16 mouse cellular contexts compared by ENCODE assay signal in genomic region chr8:95220571-95220998, GRCm38 (mm10). TPM values are rescaled to one million over a fixed set of nuclear protein-coding genes. Genes with fewer than 3 reads are reported as not detected.
DNase-seq lines count a peak whose midpoint lies in the region; ATAC-seq and TF ChIP-seq lines count a peak whose summit lies in the region.
"Had no signal": no experiment of that assay in that cellular context is flagged by ENCODE, and none has a peak within 500 bp of the region (broad histone marks: within the 10 kb centered on the region; RNA-seq: fewer than 3 reads in every experiment).

No protein-coding gene starts in this region.

- TF ChIP-seq CTCF in forebrain, postnatal 0 days (IDR thresholded peaks at IDR 0.05; ENCODE audit: low read depth): no peak
- TF ChIP-seq CTCF in kidney, postnatal 0 days (IDR thresholded peaks at IDR 0.05; ENCODE audit: low read depth): no peak

- no peak overlapping the region for H3K4me3 ChIP-seq in forebrain, postnatal 0 days (ENCODE audit: low read depth, low read length)
- no peak overlapping the region for H3K4me3 ChIP-seq in forebrain, embryonic 12.5 days (replicated peaks)
- H3K4me3 ChIP-seq in kidney, postnatal 0 days (replicated peaks; ENCODE audit: low read depth, low read length): no peak overlapping the region
- no peak overlapping the region for H3K4me3 ChIP-seq in embryonic facial prominence, embryonic 10.5 days
- H3K4me3 ChIP-seq: forebrain, embryonic 10.5 days; midbrain, embryonic 12.5 days; myocyte had no signal

- no peak for ATAC-seq in forebrain, postnatal 0 days
- ATAC-seq in forebrain, embryonic 12.5 days (ENCODE audit: low FRiP score): no peak
- ATAC-seq in kidney, postnatal 0 days (replicated peaks; ENCODE audit: low FRiP score, low read depth): no peak; the same call in 1 of the 2 replicates
- ATAC-seq: hindbrain, embryonic 16.5 days had no signal

- 0 out of 2 replicates have a peak overlapping the region, but pooled peaks have one; percentile 0 for H3K9ac ChIP-seq in forebrain, postnatal 0 days
- no peak overlapping the region for H3K9ac ChIP-seq in forebrain, embryonic 12.5 days
- no peak overlapping the region for H3K9ac ChIP-seq in kidney, postnatal 0 days (ENCODE audit: low read depth, low read length)
- H3K9ac ChIP-seq: liver, embryonic 14.5 days; midbrain, embryonic 12.5 days had no signal

- DNase-seq in forebrain, postnatal 0 days: no peak
- DNase-seq in kidney, postnatal 0 days (ENCODE audit: low spot score): peak; percentile 58
- no peak for DNase-seq in kidney, adult 8-10 months
- peak; percentile 36 for DNase-seq in Muller cell, postnatal 12 days (ENCODE audit: inconsistent ontology term)
- peak; percentile 15 for DNase-seq in embryonic facial prominence, embryonic 10.5 days (ENCODE audit: low spot score)
- no peak for DNase-seq in liver
- DNase-seq: cerebellum, adult 11 months; cerebellum, postnatal 25 days; right cerebral cortex, postnatal 14 days had no signal

- H3K27me3 ChIP-seq in forebrain, postnatal 0 days (ENCODE audit: insufficient read depth, low read length): no peaks in the 10 kb centered on the region
- H3K27me3 ChIP-seq in forebrain, embryonic 12.5 days: no peaks in the 10 kb centered on the region
- no peaks in the 10 kb centered on the region for H3K27me3 ChIP-seq in kidney, postnatal 0 days (ENCODE audit: insufficient read depth, low read length)
- H3K27me3 ChIP-seq in embryonic facial prominence, embryonic 10.5 days (replicated peaks; ENCODE audit: low read depth, poor library complexity, severe bottlenecking): no peaks in the 10 kb centered on the region
- H3K27me3 ChIP-seq: midbrain, embryonic 12.5 days had no signal

- WGBS in forebrain, postnatal 0 days: 66% methylated on average over 7 of the region's 7 CpGs
- 68% methylated on average over 7 of the region's 7 CpGs for WGBS in forebrain, embryonic 12.5 days
- WGBS in kidney, postnatal 0 days: 20% methylated on average over 7 of the region's 7 CpGs
- 47% methylated on average over 7 of the region's 7 CpGs for WGBS in embryonic facial prominence, embryonic 10.5 days

- no peak overlapping the region for H3K27ac ChIP-seq in forebrain, postnatal 0 days (ENCODE audit: low read depth, low read length)
- H3K27ac ChIP-seq in forebrain, embryonic 12.5 days: no peak overlapping the region
- H3K27ac ChIP-seq in kidney, postnatal 0 days: peak overlapping the region; percentile 57
- peak overlapping the region; percentile 35; the same call in 1 of the 2 replicates for H3K27ac ChIP-seq in embryonic facial prominence, embryonic 10.5 days (replicated peaks)
- H3K27ac ChIP-seq: forebrain, embryonic 10.5 days; liver, embryonic 14.5 days; midbrain, embryonic 12.5 days had no signal

- H3K4me2 ChIP-seq in forebrain, postnatal 0 days (ENCODE audit: low read depth): no peak overlapping the region
- H3K4me2 ChIP-seq in forebrain, embryonic 12.5 days: no peak overlapping the region
- H3K4me2 ChIP-seq in kidney, postnatal 0 days (ENCODE audit: low read length): no peak overlapping the region
- H3K4me2 ChIP-seq: midbrain, embryonic 12.5 days had no signal

- H3K9me3 ChIP-seq in forebrain, postnatal 0 days (ENCODE audit: low read length): no peaks in the 10 kb centered on the region
- H3K9me3 ChIP-seq in forebrain, embryonic 12.5 days: no peaks in the 10 kb centered on the region
- no peaks in the 10 kb centered on the region for H3K9me3 ChIP-seq in kidney, postnatal 0 days (replicated peaks; ENCODE audit: low read length)
- no peaks in the 10 kb centered on the region for H3K9me3 ChIP-seq in embryonic facial prominence, embryonic 10.5 days
- H3K9me3 ChIP-seq: forebrain, embryonic 10.5 days; G1E; midbrain, embryonic 12.5 days had no signal

- no peaks in the 10 kb centered on the region for H3K36me3 ChIP-seq in forebrain, postnatal 0 days (ENCODE audit: insufficient read depth)
- H3K36me3 ChIP-seq in forebrain, embryonic 12.5 days (replicated peaks): no peaks in the 10 kb centered on the region
- no peaks in the 10 kb centered on the region for H3K36me3 ChIP-seq in kidney, postnatal 0 days (ENCODE audit: insufficient read depth, low read length)
- H3K36me3 ChIP-seq in embryonic facial prominence, embryonic 10.5 days (replicated peaks): no peaks in the 10 kb centered on the region
- H3K36me3 ChIP-seq: forebrain, embryonic 10.5 days; G1E; midbrain, embryonic 12.5 days had no signal

- no peaks in the 10 kb centered on the region for H3K4me1 ChIP-seq in forebrain, postnatal 0 days (ENCODE audit: insufficient read depth)
- no peaks in the 10 kb centered on the region for H3K4me1 ChIP-seq in forebrain, embryonic 12.5 days
- peaks cover 10% of the 10 kb centered on the region; the same call in 1 of the 2 replicates for H3K4me1 ChIP-seq in kidney, postnatal 0 days (replicated peaks; ENCODE audit: insufficient read depth, low read length)
- H3K4me1 ChIP-seq in embryonic facial prominence, embryonic 10.5 days: peaks cover 11% of the 10 kb centered on the region
- H3K4me1 ChIP-seq: midbrain, embryonic 12.5 days had no signal

RNA-seq across cellular contexts. Expression of gene Kifc3, which starts 18.0 kb away (rescaled TPM):
- total RNA-seq in forebrain, postnatal 0 days (2014; rRNA removed): 53.9 and 54.1 TPM in 2 replicates
- 32.7 and 33.2 TPM in 2 replicates for polyA plus RNA-seq in forebrain, postnatal 0 days (2015; fragmentation: Nextera tagmentation; extraction: Ambion mirVana)
- polyA plus RNA-seq in forebrain, embryonic 12.5 days (2016; fragmentation: Nextera tagmentation; extraction: Ambion mirVana): 7.8 and 8.3 TPM in 2 replicates
- polyA plus RNA-seq in kidney, postnatal 0 days (2015; fragmentation: Nextera tagmentation; extraction: Ambion mirVana): 41.2 and 46.2 TPM in 2 replicates
- polyA plus RNA-seq in embryonic facial prominence, embryonic 10.5 days (2016; fragmentation: Nextera tagmentation; extraction: Ambion mirVana): 8.4 and 8.7 TPM in 2 replicates
- polyA plus RNA-seq: G1E had no signal

Comparison
In these comparisons a context has a peak if more than half of its experiments do, and no peak if none do; other contexts are left out.
1. DNase-seq: peak in kidney, postnatal 0 days (single experiment), Muller cell, postnatal 12 days (single experiment) and embryonic facial prominence, embryonic 10.5 days (single experiment); none in forebrain, postnatal 0 days (single experiment), kidney, adult 8-10 months (0 of 2) and liver (single experiment).
2. H3K27ac ChIP-seq: peak in kidney, postnatal 0 days (single experiment) and embryonic facial prominence, embryonic 10.5 days (single experiment); none in forebrain, postnatal 0 days (single experiment) and forebrain, embryonic 12.5 days (single experiment).